Mouse (Mus musculus): ENCODE data around the gene Fam213a.

- TF ChIP-seq CTCF (IDR thresholded peaks at IDR 0.05; ENCODE audit: low read depth) (peak; percentile 90), EP300 (IDR thresholded peaks at IDR 0.05; ENCODE audit: low read depth) (no peak)
These were observed 38.4 kb downstream of the Fam213a start for GRCm38 (mm10) chr14:40975127-40975721.

Data from liver, embryonic 14.5 days (tissue).